Mouse (Mus musculus) left cerebral cortex, postnatal 4 days (tissue): Measurements from ENCODE around the gene Nhlh2. TPM values are rescaled to one million over a fixed set of nuclear protein-coding genes. Genes with fewer than 3 reads are reported as not detected.

Experiments used
- DNase-seq: peaks from one replicate; pipeline ENCODE4 v3.0.0-alpha.2; 2022
- intact Hi-C: fragments of 180-260 bp; cut with DNase I; formaldehyde crosslinking; loops from one replicate; pipeline ENCODE4 v1.15.1; 2025
- total RNA-seq, 2 experiments: library from RNA; stranded (reverse); gene quantifications; 2 replicates each; pipeline ENCODE4 v1.2.3; 2021

Nhlh2 gene
- total RNA-seq, 2 experiments from 2014 or later: 2.4 to 3.5 TPM

GRCm38 (mm10) chr3:102024981-102025451, 15.1 kb downstream of the Nhlh2 start:
- intact Hi-C loops: no loop called here
- DNase-seq: no peak

- DNase-seq: no peak
- intact Hi-C loops: no loop called here
Measured at GRCm38 (mm10) chr3:102025659-102026058, 15.8 kb downstream of the Nhlh2 start.

- DNase-seq: no peak
- intact Hi-C loops: no loop called here
Measured at GRCm38 (mm10) chr3:102027880-102028279, 18.0 kb downstream of the Nhlh2 start.

GRCm38 (mm10) chr3:102037806-102038205, 27.9 kb downstream of the Nhlh2 start:
- intact Hi-C loops: no loop called here
- no peak for DNase-seq

- DNase-seq: no peak
- intact Hi-C loops: no loop called here
Measured at GRCm38 (mm10) chr3:102038608-102039007, 28.7 kb downstream of the Nhlh2 start.

GRCm38 (mm10) chr3:102041632-102042031, 31.8 kb downstream of the Nhlh2 start:
- DNase-seq: no peak
- intact Hi-C loops: no loop called here

- intact Hi-C loops: no loop called here
- DNase-seq: peak; percentile 49
Measured at GRCm38 (mm10) chr3:102045071-102045470, 35.2 kb downstream of the Nhlh2 start.

GRCm38 (mm10) chr3:102047532-102047931, 37.7 kb downstream of the Nhlh2 start:
- intact Hi-C loops: no loop called here
- DNase-seq: no peak

- intact Hi-C loops: no loop called here
- peak; percentile 77 for DNase-seq
Measured at GRCm38 (mm10) chr3:102049207-102050104, 39.6 kb downstream of the Nhlh2 start.

GRCm38 (mm10) chr3:102052036-102052435, 42.2 kb downstream of the Nhlh2 start:
- DNase-seq: no peak
- intact Hi-C loops: no loop called here

- intact Hi-C loops: no loop called here
- no peak for DNase-seq
Measured at GRCm38 (mm10) chr3:102053293-102053692, 43.4 kb downstream of the Nhlh2 start.

- DNase-seq: peak; percentile 9
- intact Hi-C loops: no loop called here
Measured at GRCm38 (mm10) chr3:102055878-102056277, 46.0 kb downstream of the Nhlh2 start.

GRCm38 (mm10) chr3:102060065-102060464, 50.2 kb downstream of the Nhlh2 start:
- intact Hi-C loops: no loop called here
- no peak for DNase-seq

GRCm38 (mm10) chr3:102061923-102062670, 52.2 kb downstream of the Nhlh2 start:
- peak; percentile 91 for DNase-seq
- intact Hi-C loops: no loop called here

- intact Hi-C loops: no loop called here
- DNase-seq: no peak
Measured at GRCm38 (mm10) chr3:102062671-102063010, 52.8 kb downstream of the Nhlh2 start.

- DNase-seq: no peak
- intact Hi-C loops: no loop called here
Measured at GRCm38 (mm10) chr3:102063273-102064120, 53.6 kb downstream of the Nhlh2 start.

GRCm38 (mm10) chr3:102064566-102064965, 54.7 kb downstream of the Nhlh2 start:
- no peak for DNase-seq
- intact Hi-C loops: no loop called here
